Mouse (Mus musculus) neural tube, embryonic 10.5 days (tissue): ENCODE measurements around the gene Gm525.
"Not testable (repeated sequence)": the region's sequence is repeated elsewhere in the genome, so short reads cannot be mapped to it uniquely, and the experiment has no call there.

ENCODE experiments used
- DNase-seq: peaks from one replicate; pipeline ENCODE4 v3.0.0-alpha.2; 2017; ENCODE audit warnings: low spot score; ENCODE audit errors: extremely low spot score

Gm525 gene

GRCm38 (mm10) chr11:89095306-89095705 is 21.7 kb downstream of the Gm525 start:
- DNase-seq = no peak

- not testable (repeated sequence) for DNase-seq
Measured at GRCm38 (mm10) chr11:89097292-89097691, 23.7 kb downstream of the Gm525 start.

- no peak for DNase-seq
Measured at GRCm38 (mm10) chr11:89098083-89098835, 24.6 kb downstream of the Gm525 start.

- DNase-seq = no peak
Measured at GRCm38 (mm10) chr11:89098930-89099329, 25.3 kb downstream of the Gm525 start.

GRCm38 (mm10) chr11:89100403-89100802 is 26.8 kb downstream of the Gm525 start:
- peak; percentile 81 for DNase-seq

GRCm38 (mm10) chr11:89100826-89101321 is 27.2 kb downstream of the Gm525 start:
- no peak for DNase-seq

GRCm38 (mm10) chr11:89103166-89103565 is 29.5 kb downstream of the Gm525 start:
- DNase-seq = no peak

- no peak for DNase-seq
Measured at GRCm38 (mm10) chr11:89105211-89105610, 31.6 kb downstream of the Gm525 start.

- no peak for DNase-seq
Measured at GRCm38 (mm10) chr11:89105823-89106222, 32.2 kb downstream of the Gm525 start.

- DNase-seq = no peak
Measured at GRCm38 (mm10) chr11:89107180-89107807, 33.7 kb downstream of the Gm525 start.

- peak; percentile 47 for DNase-seq
Measured at GRCm38 (mm10) chr11:89124411-89124810, 50.8 kb downstream of the Gm525 start.

- no peak for DNase-seq
Measured at GRCm38 (mm10) chr11:89130856-89131255, 57.2 kb downstream of the Gm525 start.

GRCm38 (mm10) chr11:89132406-89132805 is 58.8 kb downstream of the Gm525 start:
- DNase-seq = no peak

GRCm38 (mm10) chr11:89134211-89134610 is 60.6 kb downstream of the Gm525 start:
- no peak for DNase-seq

GRCm38 (mm10) chr11:89137915-89138314 is 64.3 kb downstream of the Gm525 start:
- no peak for DNase-seq
